ENCODE assay signal across 21 mouse cellular contexts in genomic region chr5:51531286-51531685, GRCm38 (mm10). TPM values are rescaled to one million over a fixed set of nuclear protein-coding genes. Genes with fewer than 3 reads are reported as not detected.
DNase-seq lines count a peak whose midpoint lies in the region; ATAC-seq lines count a peak whose summit lies in the region.
"Had no signal": no experiment of that assay in that cellular context is flagged by ENCODE, and none has a peak within 500 bp of the region (broad histone marks: within the 10 kb centered on the region; RNA-seq: fewer than 3 reads in every experiment).

No protein-coding gene starts in this region.

- H3K27ac ChIP-seq in heart, embryonic 10.5 days, result peak overlapping the region; percentile 86
- H3K27ac ChIP-seq in heart, embryonic 15.5 days, result peak overlapping the region; percentile 86
- H3K27ac ChIP-seq in midbrain, embryonic 11.5 days (ENCODE audit: low read depth, low read length), result no peak overlapping the region
- H3K27ac ChIP-seq in midbrain, embryonic 16.5 days (ENCODE audit: low read length), result no peak overlapping the region
- H3K27ac ChIP-seq: embryonic facial prominence, embryonic 13.5 days; hindbrain, embryonic 14.5 days; lung, embryonic 15.5 days; midbrain, embryonic 12.5 days; neural tube, embryonic 13.5 days had no signal

- no peak for DNase-seq in heart, embryonic 10.5 days (ENCODE audit: low spot score)
- no peak for DNase-seq in heart, postnatal 25 days (ENCODE audit: low spot score)
- no peak for DNase-seq in heart, postnatal 14 days
- peak; percentile 39 for DNase-seq in midbrain, embryonic 11.5 days (ENCODE audit: low spot score, missing footprints)
- peak; percentile 63 for DNase-seq in skeletal muscle tissue, adult 2 months (ENCODE audit: low read depth, low spot score)
- DNase-seq: adrenal gland, postnatal 14 days; cerebellum, adult 11 months; cerebellum, adult 9-10 months; forebrain, postnatal 0 days had no signal

- H3K4me3 ChIP-seq in heart, embryonic 10.5 days, result no peak overlapping the region
- no peak overlapping the region for H3K4me3 ChIP-seq in heart, embryonic 15.5 days
- H3K4me3 ChIP-seq in midbrain, embryonic 11.5 days (ENCODE audit: low read depth, low read length), result no peak overlapping the region
- H3K4me3 ChIP-seq in midbrain, embryonic 16.5 days (ENCODE audit: low read depth, low read length), result no peak overlapping the region
- H3K4me3 ChIP-seq: embryonic facial prominence, embryonic 13.5 days; erythroblast, embryonic 14.5 days; lung, embryonic 15.5 days; midbrain, embryonic 12.5 days; neural tube, embryonic 13.5 days had no signal

- H3K9ac ChIP-seq in heart, embryonic 15.5 days, result no peak overlapping the region
- no peak overlapping the region for H3K9ac ChIP-seq in midbrain, embryonic 11.5 days (ENCODE audit: low read length)
- H3K9ac ChIP-seq in midbrain, embryonic 16.5 days (ENCODE audit: low read depth, low read length), result no peak overlapping the region
- H3K9ac ChIP-seq: embryonic facial prominence, embryonic 13.5 days; forebrain, postnatal 0 days; hindbrain, embryonic 14.5 days; lung, embryonic 15.5 days; midbrain, embryonic 12.5 days; neural tube, embryonic 13.5 days had no signal

- 63% methylated on average over 1 of the region's 1 CpGs for WGBS in heart, embryonic 10.5 days
- 39% methylated on average over 1 of the region's 1 CpGs for WGBS in heart, embryonic 15.5 days
- WGBS in midbrain, embryonic 11.5 days, result 97% methylated on average over 1 of the region's 1 CpGs
- WGBS in midbrain, embryonic 16.5 days, result 86% methylated on average over 1 of the region's 1 CpGs

- H3K4me1 ChIP-seq in heart, embryonic 10.5 days, result peaks cover 46% of the 10 kb centered on the region
- peaks cover 53% of the 10 kb centered on the region for H3K4me1 ChIP-seq in heart, embryonic 15.5 days (replicated peaks)
- H3K4me1 ChIP-seq in midbrain, embryonic 11.5 days (ENCODE audit: control insufficient read depth, insufficient read depth, low read length), result no peaks in the 10 kb centered on the region
- 0 out of 2 replicates have a peak, but pooled peaks cover 2% of the 10 kb centered on the region for H3K4me1 ChIP-seq in midbrain, embryonic 16.5 days (ENCODE audit: control insufficient read depth, insufficient read depth, low read length)
- H3K4me1 ChIP-seq: embryonic facial prominence, embryonic 13.5 days; lung, embryonic 15.5 days; midbrain, embryonic 12.5 days; neural tube, embryonic 13.5 days had no signal

- H3K36me3 ChIP-seq in heart, embryonic 10.5 days, result no peaks in the 10 kb centered on the region
- H3K36me3 ChIP-seq in heart, embryonic 15.5 days, result no peaks in the 10 kb centered on the region
- H3K36me3 ChIP-seq in midbrain, embryonic 11.5 days (ENCODE audit: control insufficient read depth, insufficient read depth, low read length), result no peaks in the 10 kb centered on the region
- H3K36me3 ChIP-seq in midbrain, embryonic 16.5 days (ENCODE audit: control insufficient read depth, insufficient read depth, low read length), result no peaks in the 10 kb centered on the region
- H3K36me3 ChIP-seq: embryonic facial prominence, embryonic 13.5 days; lung, embryonic 15.5 days; midbrain, embryonic 12.5 days; neural tube, embryonic 13.5 days had no signal

- 0 out of 2 replicates have a peak overlapping the region, but pooled peaks have one; percentile 2 for H3K4me2 ChIP-seq in heart, embryonic 15.5 days
- no peak overlapping the region for H3K4me2 ChIP-seq in midbrain, embryonic 11.5 days
- H3K4me2 ChIP-seq in midbrain, embryonic 16.5 days (ENCODE audit: low read length), result no peak overlapping the region
- H3K4me2 ChIP-seq: embryonic facial prominence, embryonic 13.5 days; hindbrain, embryonic 14.5 days; liver, embryonic 11.5 days; lung, embryonic 15.5 days; midbrain, embryonic 12.5 days; neural tube, embryonic 13.5 days had no signal

- no peak for ATAC-seq in heart, embryonic 15.5 days (replicated peaks; ENCODE audit: insufficient number of reproducible peaks, insufficient read depth, low FRiP score, low read depth)
- no peak for ATAC-seq in midbrain, embryonic 11.5 days (ENCODE audit: low FRiP score)
- no peak for ATAC-seq in midbrain, embryonic 16.5 days
- no peak for ATAC-seq in megakaryocyte-erythroid progenitor cell, adult 5-6 weeks (replicated peaks; ENCODE audit: low FRiP score, low TSS enrichment, poor library complexity, severe bottlenecking)
- ATAC-seq: CD4-positive, CD25-positive, alpha-beta regulatory T cell, adult 4 months; forebrain, postnatal 0 days; intestine, postnatal 0 days had no signal

- no peaks in the 10 kb centered on the region for H3K9me3 ChIP-seq in heart, embryonic 10.5 days
- no peaks in the 10 kb centered on the region for H3K9me3 ChIP-seq in heart, embryonic 15.5 days (replicated peaks)
- H3K9me3 ChIP-seq in midbrain, embryonic 11.5 days (ENCODE audit: control insufficient read depth, low read length), result no peaks in the 10 kb centered on the region
- H3K9me3 ChIP-seq in midbrain, embryonic 16.5 days (replicated peaks; ENCODE audit: control insufficient read depth, low read length, poor library complexity, severe bottlenecking), result no peaks in the 10 kb centered on the region
- H3K9me3 ChIP-seq: embryonic facial prominence, embryonic 13.5 days; lung, embryonic 15.5 days; midbrain, embryonic 12.5 days; neural tube, embryonic 13.5 days had no signal

- intact Hi-C loops in heart, postnatal 25 days (cut with DNase I), result no loop called here
- intact Hi-C loops in heart, postnatal 14 days (cut with DNase I), result no loop called here

- H3K27me3 ChIP-seq in heart, embryonic 10.5 days (ENCODE audit: insufficient read depth, poor library complexity, severe bottlenecking), result no peaks in the 10 kb centered on the region
- H3K27me3 ChIP-seq in heart, embryonic 15.5 days, result no peaks in the 10 kb centered on the region
- H3K27me3 ChIP-seq in midbrain, embryonic 11.5 days (ENCODE audit: control insufficient read depth, insufficient read depth, low read length), result no peaks in the 10 kb centered on the region
- no peaks in the 10 kb centered on the region for H3K27me3 ChIP-seq in midbrain, embryonic 16.5 days (ENCODE audit: control insufficient read depth, insufficient read depth, low read depth, low read length)
- H3K27me3 ChIP-seq: embryonic facial prominence, embryonic 13.5 days; lung, embryonic 15.5 days; midbrain, embryonic 12.5 days; neural tube, embryonic 13.5 days had no signal

RNA-seq across cellular contexts. Expression of gene Ppargc1a, which starts 36.2 kb away (rescaled TPM):
- polyA plus RNA-seq in heart, embryonic 10.5 days (2016; fragmentation: Nextera tagmentation; extraction: Ambion mirVana), result 21.2 and 39.8 TPM in 2 replicates
- 100 to 1,000 TPM; 132 to 133 TPM for total RNA-seq in heart, postnatal 25 days (2021)
- polyA plus RNA-seq in heart, embryonic 15.5 days (2015; fragmentation: Nextera tagmentation; extraction: Ambion mirVana), result 57.1 and 66.0 TPM in 2 replicates
- total RNA-seq in heart, postnatal 14 days (2021), result 100 to 1,000 TPM; 120 to 159 TPM
- 2.6 and 3.3 TPM in 2 replicates for polyA plus RNA-seq in midbrain, embryonic 11.5 days (2014; fragmentation: Nextera tagmentation; extraction: Ambion mirVana)
- 15.0 and 17.1 TPM in 2 replicates for polyA plus RNA-seq in midbrain, embryonic 16.5 days (2015; fragmentation: Nextera tagmentation; extraction: Ambion mirVana)
- total RNA-seq in megakaryocyte-erythroid progenitor cell, adult 5-6 weeks (2014; fragmentation: Nextera tagmentation), result not detected in 2 replicates
- not detected in 2 replicates for total RNA-seq in megakaryocyte-erythroid progenitor cell, adult 5-6 weeks (2017)
- polyA plus RNA-seq: erythroblast, embryonic 14.5 days had no signal

Comparison
In these comparisons a context has a peak if more than half of its experiments do, and no peak if none do; other contexts are left out.
1. DNase-seq: peak in midbrain, embryonic 11.5 days (single experiment) and skeletal muscle tissue, adult 2 months (single experiment); none in heart, embryonic 10.5 days (single experiment), heart, postnatal 25 days (single experiment) and heart, postnatal 14 days (0 of 2).
2. H3K27ac ChIP-seq: peak in heart, embryonic 10.5 days (single experiment) and heart, embryonic 15.5 days (single experiment); none in midbrain, embryonic 11.5 days (single experiment) and midbrain, embryonic 16.5 days (single experiment).